Mouse (Mus musculus) neutrophil, adult 59 days (primary cell): ENCODE data around the gene Mad2l1. TPM values are rescaled to one million over a fixed set of nuclear protein-coding genes. Genes with fewer than 3 reads are reported as not detected.

Source experiments
- total RNA-seq, 2 experiments: library from RNA; stranded (reverse); gene quantifications; 1 replicate in 1 of 2; 2 replicates in 1 of 2; pipeline ENCODE4 v1.2.4; 2023

Gene Mad2l1
- total RNA-seq: 10 to 100 TPM; 33.8 to 38.8 TPM

DNA sequence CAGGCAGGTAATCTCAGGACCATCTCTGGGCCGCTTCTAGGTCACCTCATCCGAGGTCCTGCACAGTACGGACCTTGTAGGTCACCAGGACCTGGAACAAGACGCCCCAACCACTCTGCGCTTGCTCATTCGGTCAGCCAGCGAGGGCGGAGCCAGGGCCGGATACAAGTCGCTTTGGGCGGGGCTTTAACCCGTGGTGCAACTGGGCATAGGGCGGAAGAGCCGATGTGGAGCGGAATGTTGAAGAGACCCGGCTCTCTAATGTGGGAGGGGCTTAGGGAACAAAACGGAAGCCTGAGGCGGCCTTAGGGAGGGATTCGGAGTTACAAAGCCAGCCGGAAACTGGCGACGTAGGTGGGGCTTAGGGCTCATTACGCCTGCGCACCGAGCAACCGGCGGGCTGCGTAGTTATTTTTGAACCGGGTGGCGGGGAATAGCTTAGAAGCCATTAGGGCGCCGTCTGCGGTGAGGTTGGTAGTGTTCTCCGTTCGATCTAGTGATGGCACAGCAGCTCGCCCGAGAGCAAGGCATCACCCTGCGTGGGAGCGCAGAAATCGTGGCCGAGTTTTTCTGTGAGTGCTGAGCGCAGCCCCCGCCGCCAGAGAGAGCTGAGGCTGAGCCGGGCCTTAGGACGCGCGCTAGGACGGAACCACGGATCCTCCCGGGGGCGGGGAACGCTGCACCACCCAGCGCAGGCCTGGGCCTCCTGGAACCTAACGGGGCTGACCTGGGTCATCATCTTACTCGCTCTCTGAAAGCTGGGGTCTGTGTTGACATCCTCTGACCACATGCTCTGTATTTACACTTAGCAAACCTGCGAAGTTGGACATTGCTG, at the start of gene Mad2l1:
TSS of gene Mad2l1 (plus strand) at position 363 of the 835 bp plus-strand sequence.

DNA sequence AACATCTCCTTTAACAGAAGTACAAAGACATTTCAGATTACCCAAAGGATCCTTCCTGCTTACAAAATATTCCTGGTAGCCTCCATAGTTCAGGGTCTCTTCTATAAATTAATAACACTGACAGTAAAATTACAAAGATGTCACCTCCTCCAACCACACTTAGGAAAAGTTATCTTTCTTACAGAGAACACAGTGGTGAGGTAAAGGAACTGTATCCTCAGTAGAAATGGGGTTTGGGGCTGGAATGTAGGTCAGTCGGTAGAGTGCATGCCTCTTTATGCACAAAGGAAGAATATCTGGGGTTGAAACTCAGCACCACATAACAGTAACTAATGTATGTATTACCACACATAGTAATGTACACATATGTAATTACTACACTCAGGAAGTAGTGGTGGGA, 24.8 kb downstream of the Mad2l1 start, which contains the start of gene Vmn1r32:
TSS of gene Vmn1r32 (minus strand) at position 101 of the 400 bp plus-strand sequence.

Other genes with a start within 250 kb of the Mad2l1 start
- not detected for gene Vmn1r32, start 24.7 kb downstream of the Mad2l1 start, total RNA-seq
- gene Vmn1r33, start 82.9 kb downstream of the Mad2l1 start, total RNA-seq: not detected
- gene Vmn1r34, start 108.5 kb downstream of the Mad2l1 start, total RNA-seq: not detected
- not detected for gene Vmn1r35, start 150.5 kb downstream of the Mad2l1 start, total RNA-seq
- gene Vmn1r36, start 183.8 kb downstream of the Mad2l1 start, total RNA-seq: not detected
- not detected for gene Vmn1r37, start 194.0 kb downstream of the Mad2l1 start, total RNA-seq
- gene Vmn1r38, start 247.2 kb downstream of the Mad2l1 start, total RNA-seq: not detected